Mouse (Mus musculus) T-cell, adult 2 months (primary cell): Measurements from ENCODE around the gene Cdk5r1.
A peak's percentile ranks its signal among the peaks of the same experiment; 100 is the strongest.

ENCODE experiments used
- DNase-seq: peaks from one replicate; pipeline ENCODE4 v3.0.0; 2022; ENCODE audit warnings: low spot score

Gene Cdk5r1

DNA sequence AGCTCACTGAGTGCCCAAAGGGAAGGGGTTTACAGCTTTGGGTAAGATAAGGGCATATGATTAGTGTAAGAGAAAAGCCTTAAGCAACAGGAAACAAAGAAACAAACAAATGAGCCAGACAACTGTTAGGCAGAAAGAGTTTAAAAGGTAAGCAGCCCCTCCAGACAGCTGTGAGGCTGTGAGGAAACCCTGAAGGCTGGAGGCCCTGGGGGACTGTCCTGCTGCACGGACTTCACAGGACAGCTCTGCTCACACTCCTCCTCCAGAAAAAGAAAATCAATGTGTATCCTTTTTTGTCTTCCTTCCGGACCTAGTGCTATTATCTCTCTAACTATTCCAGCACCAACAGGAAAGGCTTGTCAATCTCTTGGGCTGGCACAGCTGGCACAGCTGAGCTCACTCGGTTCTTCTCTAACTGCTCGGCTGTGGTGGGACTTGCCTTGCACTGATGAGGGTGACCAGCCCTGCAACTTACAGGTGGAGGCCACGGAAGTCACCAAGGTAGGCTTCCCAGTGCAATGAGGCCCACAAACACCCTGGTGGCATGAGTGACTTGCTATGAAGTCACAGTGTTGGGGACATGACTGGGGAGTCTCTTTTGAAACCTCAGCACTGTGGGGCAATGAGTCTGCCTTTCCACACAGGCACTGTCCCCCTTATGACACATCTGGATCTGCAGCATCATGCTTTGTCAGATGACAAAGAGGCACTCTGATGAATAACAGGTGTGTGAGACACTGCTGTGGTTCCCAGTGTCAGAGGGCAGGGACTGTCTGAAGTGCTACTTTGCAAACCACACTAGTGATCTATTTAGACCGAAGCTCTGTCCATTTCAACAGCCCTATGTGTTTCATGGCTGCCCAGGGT lies 27.9 kb downstream of the Cdk5r1 start:
- DNase-seq, result no peak

GRCm38 (mm10) chr11:80505581-80505980 lies 28.8 kb downstream of the Cdk5r1 start:
- DNase-seq, result no peak

GRCm38 (mm10) chr11:80506483-80506882 lies 29.7 kb downstream of the Cdk5r1 start:
- no peak for DNase-seq

- no peak for DNase-seq
These were observed 31.0 kb downstream of the Cdk5r1 start for GRCm38 (mm10) chr11:80507791-80508190.

DNA sequence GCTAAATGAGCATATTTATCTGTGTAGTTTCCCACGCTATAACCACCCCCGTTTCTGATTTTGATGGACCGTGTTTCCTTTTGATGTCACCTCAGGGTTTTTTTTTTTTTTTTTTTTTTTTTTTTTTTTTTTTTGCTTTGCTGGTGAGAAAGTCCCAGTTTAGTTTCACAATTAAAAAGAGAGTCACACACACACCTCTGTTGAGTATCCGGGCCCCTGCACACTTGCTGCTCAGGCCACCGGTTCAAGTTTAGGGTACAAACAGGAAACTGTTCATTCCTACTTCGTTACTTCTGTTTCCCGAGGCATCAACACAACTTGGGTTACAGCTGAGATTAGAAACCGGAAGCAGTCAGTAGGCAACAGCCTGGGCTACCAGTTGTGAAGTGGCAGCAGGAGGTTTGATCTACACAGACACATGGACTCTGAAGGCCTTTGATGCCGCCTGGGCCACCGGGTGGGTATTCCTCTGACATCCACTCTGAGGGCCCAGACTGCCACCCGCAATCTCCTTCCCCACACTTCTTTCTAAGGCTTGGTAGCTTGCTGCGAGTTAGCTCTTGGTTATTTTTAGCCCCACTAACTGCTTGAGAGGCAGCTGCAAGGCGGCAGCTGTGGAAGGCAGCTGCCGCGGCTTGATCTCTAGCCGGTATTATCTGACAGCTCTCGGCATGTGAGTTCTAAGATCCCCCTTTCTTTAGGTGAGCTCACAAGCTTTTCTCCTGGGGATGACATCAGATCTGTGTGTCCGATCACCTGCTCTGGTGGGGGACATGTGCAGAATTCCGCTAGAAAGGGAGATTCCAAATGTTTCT lies 31.7 kb downstream of the Cdk5r1 start:
- DNase-seq, result peak; percentile 81

DNA sequence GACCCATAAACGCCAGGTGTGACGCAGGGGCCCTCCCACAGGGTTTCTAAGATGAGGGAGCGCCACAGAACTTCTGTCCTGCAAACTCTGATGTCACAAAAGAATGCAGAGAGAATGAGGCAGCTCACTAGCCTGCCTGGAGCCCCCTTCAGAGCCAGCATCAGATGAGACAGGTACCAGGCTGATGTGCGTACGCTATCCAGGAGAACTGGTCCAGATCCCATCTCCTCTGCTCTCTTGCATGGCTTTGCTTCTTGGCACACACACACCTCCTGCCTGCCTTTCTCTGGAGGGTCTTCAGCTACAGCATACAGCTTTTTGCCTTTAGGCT lies 32.3 kb downstream of the Cdk5r1 start:
- no peak for DNase-seq

DNA sequence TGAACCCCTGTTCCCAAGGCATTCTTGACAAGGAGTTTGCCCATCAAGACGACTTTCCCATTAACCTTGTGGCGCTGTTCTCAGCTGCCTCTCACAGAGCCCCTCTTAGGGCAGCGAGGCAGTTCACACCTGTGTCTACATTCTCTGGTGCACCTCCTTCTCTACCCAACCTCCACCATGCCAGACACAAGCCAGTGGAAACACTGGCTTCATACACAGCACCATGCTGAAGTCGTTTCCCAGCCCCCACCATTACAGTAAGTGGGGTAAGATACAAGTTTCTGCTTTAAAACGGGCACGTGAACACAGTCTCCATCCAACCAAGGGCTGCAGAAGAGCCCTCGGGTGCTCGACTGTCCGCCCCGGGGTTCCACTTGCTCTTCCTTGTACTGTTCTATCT lies 33.3 kb downstream of the Cdk5r1 start:
- DNase-seq, result no peak

DNA sequence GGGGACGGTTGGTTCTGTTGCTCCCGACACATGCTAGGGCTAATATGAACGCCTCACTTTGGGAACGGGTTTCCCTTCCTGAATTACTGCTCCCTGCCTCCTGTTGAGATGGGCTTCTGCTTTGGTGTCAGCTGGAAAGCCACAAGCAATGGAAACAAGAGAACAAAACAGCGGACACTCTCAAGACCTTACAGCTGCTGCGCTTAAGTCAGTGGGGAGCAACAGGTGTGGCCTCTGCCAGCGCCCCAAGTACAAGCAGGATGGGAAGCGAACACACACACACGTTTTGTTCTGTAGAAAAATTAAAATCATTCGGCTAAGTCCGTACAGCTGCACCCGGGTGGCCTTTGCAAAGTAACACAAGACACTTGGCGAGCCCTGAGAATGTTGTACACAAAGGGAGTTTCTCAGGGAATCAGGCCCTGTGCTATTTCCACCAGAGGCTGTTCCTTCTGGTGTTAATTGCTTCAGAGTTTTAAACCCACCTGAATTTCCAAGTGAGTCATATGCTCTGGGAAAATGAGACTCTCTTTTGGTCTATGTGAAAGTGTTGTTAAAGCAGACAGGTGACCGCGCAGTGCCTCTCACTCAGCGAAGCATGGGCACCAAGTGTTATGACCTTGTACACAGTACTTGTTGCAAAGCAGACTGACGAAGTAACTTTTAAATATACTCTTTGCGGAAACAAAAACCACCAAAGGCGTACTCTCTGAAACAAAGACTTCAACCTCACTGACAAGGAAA lies 35.7 kb downstream of the Cdk5r1 start:
- DNase-seq, result no peak

GRCm38 (mm10) chr11:80513796-80514195 lies 37.0 kb downstream of the Cdk5r1 start:
- peak; percentile 30 for DNase-seq

- DNase-seq, result no peak
These were observed 38.5 kb downstream of the Cdk5r1 start for GRCm38 (mm10) chr11:80515346-80515745.

DNA sequence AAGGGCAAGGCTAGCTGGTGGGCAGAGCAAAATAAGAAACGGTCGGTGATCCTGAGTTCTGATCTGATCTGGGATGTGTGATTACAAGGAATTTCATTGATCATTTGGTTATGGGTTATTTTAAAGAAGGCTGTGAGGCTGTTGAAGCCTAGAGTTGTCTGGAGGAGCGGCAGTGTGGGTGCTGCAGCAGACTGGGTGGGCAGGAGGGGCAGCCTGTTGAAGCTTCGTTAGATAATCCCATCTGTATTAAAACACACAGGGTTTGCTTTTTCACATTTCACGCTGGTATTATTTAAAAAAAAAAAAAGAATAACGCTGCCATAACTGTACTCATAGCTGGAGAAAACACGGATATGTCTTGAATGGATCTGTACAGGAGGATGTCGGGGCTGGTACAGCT lies 39.1 kb downstream of the Cdk5r1 start:
- DNase-seq, result no peak

GRCm38 (mm10) chr11:80518421-80519367 lies 41.9 kb downstream of the Cdk5r1 start:
- no peak for DNase-seq

DNA sequence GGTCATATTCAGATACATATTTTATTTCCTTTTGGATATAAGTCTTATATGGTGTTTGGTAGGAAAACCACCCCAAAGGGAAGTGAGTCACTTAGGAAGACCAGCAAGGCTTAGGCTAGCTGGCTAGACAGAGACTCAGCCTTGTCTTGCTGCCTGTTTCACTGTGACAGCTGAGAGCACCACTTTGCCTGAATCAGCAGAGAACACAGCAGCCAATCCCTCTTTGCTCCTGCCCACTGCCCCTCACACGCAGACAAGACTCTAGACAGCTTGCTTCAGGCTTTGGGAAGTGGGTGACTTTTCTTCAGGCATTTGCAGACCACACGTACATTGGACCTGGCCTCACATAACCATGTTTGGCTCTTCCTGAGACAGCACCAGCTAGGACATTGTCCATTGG lies 44.3 kb downstream of the Cdk5r1 start:
- no peak for DNase-seq

GRCm38 (mm10) chr11:80522852-80523251 lies 46.0 kb downstream of the Cdk5r1 start:
- no peak for DNase-seq

DNA sequence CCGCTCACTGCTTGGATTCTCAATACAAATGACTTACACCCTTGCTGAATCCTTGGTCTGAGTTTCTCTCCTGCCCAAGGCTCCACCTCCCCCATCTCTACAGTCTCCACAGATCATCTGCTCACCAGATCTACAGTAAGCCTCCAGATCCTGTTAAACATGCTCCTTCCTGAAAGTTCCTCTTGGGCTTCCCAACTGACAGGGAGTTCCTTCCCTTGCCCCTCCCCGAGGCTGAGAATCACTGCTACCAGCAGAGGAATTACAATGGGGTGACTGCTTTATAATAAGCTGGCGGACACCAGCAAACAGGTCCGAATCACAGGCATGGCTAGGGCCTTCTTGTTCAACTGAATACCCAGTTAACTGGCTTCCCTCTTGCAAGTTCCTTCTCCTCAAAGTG lies 46.6 kb downstream of the Cdk5r1 start:
- DNase-seq, result no peak

GRCm38 (mm10) chr11:80524213-80524612 lies 47.4 kb downstream of the Cdk5r1 start:
- no peak for DNase-seq

GRCm38 (mm10) chr11:80527697-80528096 lies 50.9 kb downstream of the Cdk5r1 start:
- peak; percentile 29 for DNase-seq

DNA sequence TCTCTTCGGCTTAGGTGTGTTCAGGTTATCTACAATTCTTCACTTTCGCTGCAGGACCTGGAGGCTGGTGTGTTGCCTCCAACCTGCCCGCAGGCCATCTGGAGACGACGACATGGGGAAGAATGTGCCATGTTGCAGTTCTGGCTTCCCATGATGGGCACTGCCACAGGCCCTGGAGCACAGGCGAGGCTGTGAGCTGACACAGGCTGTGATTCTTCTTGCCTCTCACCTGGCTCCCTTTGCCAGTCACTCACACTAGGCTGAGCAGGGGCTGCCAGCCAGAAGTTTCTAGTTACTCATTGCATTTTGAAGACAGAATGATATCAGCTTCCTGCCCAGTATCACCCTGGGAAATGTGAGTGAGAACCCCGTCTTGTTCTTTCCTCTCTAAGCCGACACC lies 52.3 kb downstream of the Cdk5r1 start:
- DNase-seq, result no peak
